Mouse (Mus musculus) ES-E14 (cell line): Measurements from ENCODE around the gene Tacr2. TPM values are rescaled to one million over a fixed set of nuclear protein-coding genes. Genes with fewer than 3 reads are reported as not detected.

Experiments used
- DNase-seq: peaks from one replicate; pipeline ENCODE4 v3.0.0-alpha.2; 2013; ENCODE audit warnings: low read depth, low spot score
- H3K27ac ChIP-seq: 2 replicates; pipeline ENCODE4 v1.5.1; 2012; ENCODE audit warnings: low read depth, mild to moderate bottlenecking, low read length, moderate library complexity, mixed read lengths; ENCODE audit not compliant: poor library complexity, insufficient read depth, severe bottlenecking
- H3K36me3 ChIP-seq: 2 replicates; pipeline ENCODE4 v1.6.1; 2012; ENCODE audit warnings: mild to moderate bottlenecking, low read length, moderate library complexity, mixed read lengths; ENCODE audit not compliant: control insufficient read depth, poor library complexity, insufficient read depth, severe bottlenecking
- H3K4me1 ChIP-seq, 2 experiments: fragments of 150-350 bp in 1 of 2; sonication (generic) in 1 of 2; 2 replicates each; pipeline ENCODE4 v1.6.1; 2012; ENCODE audit warnings: low read length in 2 of 2, mild to moderate bottlenecking in 1 of 2, mixed read lengths in 1 of 2; ENCODE audit not compliant: control insufficient read depth in 2 of 2, insufficient read depth in 2 of 2, poor library complexity in 1 of 2
- H3K4me3 ChIP-seq, 2 experiments: fragments of 150-350 bp in 1 of 2; sonication (generic) in 1 of 2; 2 replicates each; pipeline ENCODE4 v1.5.1; 2012; ENCODE audit warnings: low read length in 2 of 2, low read depth in 1 of 2, mild to moderate bottlenecking in 1 of 2, mixed read lengths in 1 of 2; ENCODE audit not compliant: insufficient read depth in 1 of 2, poor library complexity in 1 of 2, severe bottlenecking in 1 of 2
- H3K9ac ChIP-seq: 2 replicates; pipeline ENCODE4 v1.6.1; 2012; ENCODE audit warnings: low read depth, mild to moderate bottlenecking, low read length, mixed read lengths; ENCODE audit not compliant: poor library complexity, insufficient read depth, severe bottlenecking
- H3K9me3 ChIP-seq: fragments of 150-350 bp; sonication (generic); 2 replicates; pipeline ENCODE4 v1.6.1; 2012; ENCODE audit warnings: low read depth, mild to moderate bottlenecking, low read length; ENCODE audit not compliant: control insufficient read depth, insufficient read depth
- CHD2 ChIP-seq: IDR thresholded peaks from 2 replicates; pipeline ENCODE4 v1.6.1; 2014; ENCODE audit warnings: mild to moderate bottlenecking, low read depth, low read length, inconsistent platforms
- HCFC1 ChIP-seq: IDR thresholded peaks from 2 replicates; pipeline ENCODE4 v1.6.1; 2012; ENCODE audit warnings: low read length, inconsistent platforms, borderline replicate concordance; ENCODE audit not compliant: insufficient read depth
- MAFK ChIP-seq: IDR thresholded peaks from 2 replicates; pipeline ENCODE4 v1.6.1; 2014; ENCODE audit warnings: mild to moderate bottlenecking, low read depth, low read length, inconsistent platforms; ENCODE audit not compliant: insufficient read depth
- ZC3H11A ChIP-seq: IDR thresholded peaks from 2 replicates; pipeline ENCODE4 v1.6.1; 2012; ENCODE audit warnings: low read depth, mild to moderate bottlenecking, inconsistent platforms, low read length, borderline replicate concordance
- ZNF384 ChIP-seq: IDR thresholded peaks from 2 replicates; pipeline ENCODE4 v1.6.1; 2012; ENCODE audit warnings: low read depth, low read length, inconsistent platforms
- in situ Hi-C, 2 experiments: fragments of 600-800 bp; cut with MboI; formaldehyde crosslinking; loops; one replicate each; pipeline ENCODE4 v1.15.1; 2025; ENCODE audit warnings: low sequenced_read_pairs in 2 of 2, inconsistent platforms in 1 of 2; ENCODE audit not compliant: unreplicated experiment in 2 of 2
- total RNA-seq: library from RNA; depleted of rRNA; stranded (reverse); fragments of 300-350 nt; gene quantifications from 2 replicates; pipeline ENCODE4 v1.2.3, GENCODE M21; 2012

Gene Tacr2
- total RNA-seq, 1 experiment, result 0.18 TPM

- H3K4me1 ChIP-seq, result peaks cover 11 to 20% of the 10 kb centered on the region in 2 experiments; a peak in 3 of 4 replicates
These were observed 37.0 kb upstream of the Tacr2 start for GRCm38 (mm10) chr10:62215169-62215616.

GRCm38 (mm10) chr10:62215633-62216032 lies 36.6 kb upstream of the Tacr2 start:
- TF ChIP-seq CHD2, result no peak
- TF ChIP-seq ZNF384, result no peak
- no peak for TF ChIP-seq MAFK
- no peak for TF ChIP-seq HCFC1
- TF ChIP-seq ZC3H11A, result no peak
- Histone ChIP-seq H3K9ac (no peak overlapping the region), H3K27ac (no peak overlapping the region), H3K4me3 (no peak overlapping the region), H3K9me3 (no peaks in the 10 kb centered on the region), H3K4me1 (peaks cover 11 to 17% of the 10 kb centered on the region in 2 experiments; a peak in 3 of 4 replicates), H3K36me3 (no peaks in the 10 kb centered on the region)
- DNase-seq, result no peak
- in situ Hi-C loops, result no loop called here

More at GRCm38 (mm10) chr10:62215169-62215616, 37.0 kb upstream of the Tacr2 start:
- TF ChIP-seq CHD2 (no peak), HCFC1 (no peak), MAFK (no peak), ZC3H11A (no peak), ZNF384 (no peak)
- Histone ChIP-seq H3K4me3 (no peak overlapping the region), H3K9me3 (no peaks in the 10 kb centered on the region), H3K36me3 (no peaks in the 10 kb centered on the region), H3K9ac (no peak overlapping the region), H3K27ac (no peak overlapping the region)
- in situ Hi-C loops, result no loop called here
- DNase-seq, result no peak

- in situ Hi-C loops, result no loop called here
- no peak for DNase-seq
- no peak overlapping the region for H3K9ac ChIP-seq
- no peaks in the 10 kb centered on the region for H3K9me3 ChIP-seq
- H3K4me3 ChIP-seq, result no peak overlapping the region
- peaks cover 11 to 13% of the 10 kb centered on the region in 2 experiments; a peak in 3 of 4 replicates for H3K4me1 ChIP-seq
- no peaks in the 10 kb centered on the region for H3K36me3 ChIP-seq
- no peak overlapping the region for H3K27ac ChIP-seq
- TF ChIP-seq MAFK, result no peak
- no peak for TF ChIP-seq ZC3H11A
- no peak for TF ChIP-seq HCFC1
- no peak for TF ChIP-seq ZNF384
- no peak for TF ChIP-seq CHD2
These were observed 35.6 kb upstream of the Tacr2 start for GRCm38 (mm10) chr10:62216595-62216994.

GRCm38 (mm10) chr10:62217196-62217595 lies 35.0 kb upstream of the Tacr2 start:
- DNase-seq, result no peak
- Histone ChIP-seq H3K36me3 (no peaks in the 10 kb centered on the region), H3K4me1 (peaks cover 9 to 12% of the 10 kb centered on the region in 2 experiments; a peak in 3 of 4 replicates), H3K4me3 (no peak overlapping the region), H3K27ac (no peak overlapping the region), H3K9me3 (no peaks in the 10 kb centered on the region), H3K9ac (no peak overlapping the region)
- in situ Hi-C loops, result no loop called here
- TF ChIP-seq ZNF384 (no peak), HCFC1 (no peak), ZC3H11A (no peak), CHD2 (no peak), MAFK (no peak)
